Mouse (Mus musculus) lung, embryonic 14.5 days (tissue): ENCODE measurements at regions not wholly inside any gene's neighbourhood (a gene's known extent, or its start where the extent isn't known, plus 50 kb on each side); places are given as distances from the start of the nearest gene placed in this dataset.

Experiments used
- ATAC-seq: fragments of 200-750 bp; cut with Nextera tagmentation; 2 replicates; pipeline ENCODE4 v1.8.0; 2017; ENCODE audit warnings: mild to moderate bottlenecking, moderate TSS enrichment, moderate library complexity; ENCODE audit not compliant: insufficient read depth
- DNase-seq: peaks from one replicate; pipeline ENCODE4 v3.0.0-alpha.2; 2015
- H3K27ac ChIP-seq: fragments of 300-500 bp; sonication (generic); 2 replicates; pipeline ENCODE4 v1.5.1; 2014; ENCODE audit warnings: low read depth, mild to moderate bottlenecking, moderate library complexity
- H3K27me3 ChIP-seq: fragments of 300-500 bp; sonication (generic); 2 replicates; pipeline ENCODE4 v1.6.1; 2014; ENCODE audit warnings: low read length, control low read depth; ENCODE audit not compliant: insufficient read depth
- H3K36me3 ChIP-seq: fragments of 300-500 bp; sonication (generic); 2 replicates; pipeline ENCODE4 v1.6.1; 2014; ENCODE audit warnings: control low read depth; ENCODE audit not compliant: insufficient read depth
- H3K4me1 ChIP-seq: fragments of 300-500 bp; sonication (generic); 2 replicates; pipeline ENCODE4 v1.6.1; 2014; ENCODE audit warnings: antibody characterized with exemption, control low read depth; ENCODE audit not compliant: insufficient read depth
- H3K4me2 ChIP-seq: fragments of 300-500 bp; sonication (generic); 2 replicates; pipeline ENCODE4 v1.6.1; 2014; ENCODE audit warnings: mild to moderate bottlenecking
- H3K4me3 ChIP-seq: fragments of 300-500 bp; sonication (generic); 2 replicates; pipeline ENCODE4 v1.5.1; 2014; ENCODE audit warnings: low read depth, low read length
- H3K9ac ChIP-seq: fragments of 300-500 bp; sonication (generic); 2 replicates; pipeline ENCODE4 v1.6.1; 2014
- H3K9me3 ChIP-seq: fragments of 300-500 bp; sonication (generic); 2 replicates; pipeline ENCODE4 v1.6.1; 2016; ENCODE audit warnings: low read depth, low read length, control low read depth
- CTCF ChIP-seq: IDR thresholded peaks from 2 replicates; pipeline ENCODE4 v1.5.1; 2016; ENCODE audit warnings: antibody characterized with exemption, low read depth
- WGBS: fragments of 180-500 bp; shearing (Covaris S2); extraction: QIAGEN DNeasy Blood & Tissue Kit; methylation state at CpG from one replicate; pipeline ENCODE4 v1.1.7; 2014; 5-methylcytosine and 5-hydroxymethylcytosine counted together

DNA sequence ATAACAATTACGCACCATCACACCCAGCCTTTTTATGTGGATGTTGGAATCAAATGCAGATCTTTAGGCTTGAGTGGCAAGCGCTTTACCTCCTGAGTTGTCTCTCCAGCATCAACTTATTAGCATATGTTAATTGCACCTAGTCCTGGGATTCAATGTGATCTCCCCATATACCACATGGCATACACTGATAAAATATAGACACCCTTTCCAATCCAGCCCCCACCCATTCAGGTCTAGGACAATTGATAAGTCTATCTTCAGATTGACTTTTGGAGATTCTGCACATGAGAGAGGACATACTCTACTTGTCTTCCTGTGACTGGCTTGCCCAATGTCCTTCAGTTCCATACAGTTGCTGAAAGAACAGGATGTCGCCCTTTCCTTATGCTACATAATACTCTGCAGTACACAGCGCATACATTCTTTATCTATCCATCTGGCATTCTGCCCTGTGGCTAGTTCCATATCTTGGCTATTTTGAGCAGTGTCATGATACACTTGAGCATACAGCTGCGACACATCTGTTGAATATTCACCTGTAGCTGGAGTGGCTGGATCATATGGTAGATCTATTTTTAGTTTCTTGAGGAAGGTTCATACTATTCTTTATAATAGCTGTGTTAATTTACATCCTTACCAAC lies 120.3 kb downstream of the Gsdmc2 start:
- no peaks in the 10 kb centered on the region for H3K36me3 ChIP-seq
- no peaks in the 10 kb centered on the region for H3K27me3 ChIP-seq
- no peak overlapping the region for H3K27ac ChIP-seq
- DNase-seq (peak; percentile 44), ATAC-seq (no peak)
- H3K4me2 ChIP-seq: no peak overlapping the region
- peaks cover 13% of the 10 kb centered on the region for H3K4me1 ChIP-seq
- H3K4me3 ChIP-seq: no peak overlapping the region
- TF ChIP-seq CTCF: no peak
- 80% methylated on average over 5 of the region's 5 CpGs for WGBS
- H3K9me3 ChIP-seq: no peaks in the 10 kb centered on the region
- no peak overlapping the region for H3K9ac ChIP-seq

GRCm38 (mm10) chr15:63722991-63723390 lies 122.0 kb downstream of the Gsdmc2 start:
- H3K27me3 ChIP-seq: no peaks in the 10 kb centered on the region
- peaks cover 13% of the 10 kb centered on the region for H3K4me1 ChIP-seq
- no peak for TF ChIP-seq CTCF
- H3K27ac ChIP-seq: no peak overlapping the region
- H3K9me3 ChIP-seq: no peaks in the 10 kb centered on the region
- peak; percentile 41 for DNase-seq
- no peaks in the 10 kb centered on the region for H3K36me3 ChIP-seq
- WGBS: 58% methylated on average over 9 of the region's 9 CpGs
- H3K9ac ChIP-seq: no peak overlapping the region
- ATAC-seq: no peak
- no peak overlapping the region for H3K4me3 ChIP-seq
- H3K4me2 ChIP-seq: no peak overlapping the region

DNA sequence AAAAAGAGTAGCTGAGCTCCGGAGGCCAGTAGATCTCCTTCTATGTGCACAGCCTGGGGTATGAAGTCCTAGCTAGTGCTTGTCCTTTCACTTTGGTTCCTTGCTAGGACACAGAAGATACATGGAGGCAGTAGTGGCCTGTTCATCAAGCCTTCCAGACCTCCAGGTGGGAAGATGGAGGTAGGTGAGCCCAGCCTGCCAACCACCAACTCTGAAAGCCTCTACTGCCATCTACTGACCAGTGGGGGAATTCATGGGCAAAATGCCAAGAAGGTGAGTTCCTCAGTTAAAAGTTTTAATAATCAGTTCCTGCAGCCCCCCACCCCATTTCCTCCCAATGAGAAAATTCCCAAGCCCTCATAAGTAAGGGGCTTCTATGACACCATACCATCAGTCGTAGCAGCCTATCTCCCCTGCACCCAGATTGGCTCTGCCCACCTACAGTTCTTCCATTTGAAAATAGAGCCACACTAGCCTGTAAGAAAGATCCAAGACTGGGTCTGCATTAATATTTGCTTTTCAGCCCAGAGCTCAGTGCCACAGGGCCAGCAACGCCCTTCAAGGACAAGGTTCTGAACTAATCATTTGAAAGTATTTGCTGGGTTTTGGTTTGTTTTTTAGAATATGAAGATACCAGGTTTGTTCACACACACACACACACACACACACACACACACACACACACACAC lies 123.2 kb downstream of the Gsdmc2 start:
- Histone ChIP-seq H3K27me3 (no peaks in the 10 kb centered on the region), H3K4me3 (no peak overlapping the region), H3K27ac (no peak overlapping the region), H3K4me1 (peaks cover 3% of the 10 kb centered on the region), H3K9ac (no peak overlapping the region), H3K4me2 (no peak overlapping the region), H3K36me3 (no peaks in the 10 kb centered on the region), H3K9me3 (no peaks in the 10 kb centered on the region)
- DNase-seq: peak; percentile 70
- ATAC-seq: no peak
- TF ChIP-seq CTCF: peak; percentile 71
- 71% methylated on average over 3 of the region's 3 CpGs for WGBS

- Histone ChIP-seq H3K4me3 (no peak overlapping the region), H3K4me2 (no peak overlapping the region), H3K9me3 (no peaks in the 10 kb centered on the region), H3K4me1 (no peaks in the 10 kb centered on the region), H3K36me3 (no peaks in the 10 kb centered on the region), H3K27me3 (no peaks in the 10 kb centered on the region), H3K9ac (no peak overlapping the region), H3K27ac (no peak overlapping the region)
- TF ChIP-seq CTCF: no peak
- ATAC-seq (no peak), DNase-seq (no peak)
- 83% methylated on average over 8 of the region's 8 CpGs for WGBS
Observed at GRCm38 (mm10) chr15:63717812-63718211, 127.2 kb downstream of the Gsdmc2 start.

GRCm38 (mm10) chr15:63713697-63714096 lies 131.3 kb downstream of the Gsdmc2 start:
- no peaks in the 10 kb centered on the region for H3K4me1 ChIP-seq
- H3K36me3 ChIP-seq: no peaks in the 10 kb centered on the region
- ATAC-seq: no peak
- no peak for TF ChIP-seq CTCF
- H3K4me3 ChIP-seq: no peak overlapping the region
- no peaks in the 10 kb centered on the region for H3K27me3 ChIP-seq
- no peak overlapping the region for H3K9ac ChIP-seq
- no peak overlapping the region for H3K27ac ChIP-seq
- DNase-seq: no peak
- 77% methylated on average over 3 of the region's 3 CpGs for WGBS
- no peak overlapping the region for H3K4me2 ChIP-seq
- H3K9me3 ChIP-seq: no peaks in the 10 kb centered on the region

GRCm38 (mm10) chr15:63710381-63710780 lies 134.6 kb downstream of the Gsdmc2 start:
- Histone ChIP-seq H3K9me3 (no peaks in the 10 kb centered on the region), H3K36me3 (no peaks in the 10 kb centered on the region), H3K4me1 (no peaks in the 10 kb centered on the region), H3K4me2 (no peak overlapping the region), H3K4me3 (no peak overlapping the region), H3K9ac (no peak overlapping the region), H3K27me3 (no peaks in the 10 kb centered on the region), H3K27ac (no peak overlapping the region)
- TF ChIP-seq CTCF: no peak
- 13% methylated on average over 5 of the region's 5 CpGs for WGBS
- DNase-seq: no peak
- ATAC-seq: no peak

DNA sequence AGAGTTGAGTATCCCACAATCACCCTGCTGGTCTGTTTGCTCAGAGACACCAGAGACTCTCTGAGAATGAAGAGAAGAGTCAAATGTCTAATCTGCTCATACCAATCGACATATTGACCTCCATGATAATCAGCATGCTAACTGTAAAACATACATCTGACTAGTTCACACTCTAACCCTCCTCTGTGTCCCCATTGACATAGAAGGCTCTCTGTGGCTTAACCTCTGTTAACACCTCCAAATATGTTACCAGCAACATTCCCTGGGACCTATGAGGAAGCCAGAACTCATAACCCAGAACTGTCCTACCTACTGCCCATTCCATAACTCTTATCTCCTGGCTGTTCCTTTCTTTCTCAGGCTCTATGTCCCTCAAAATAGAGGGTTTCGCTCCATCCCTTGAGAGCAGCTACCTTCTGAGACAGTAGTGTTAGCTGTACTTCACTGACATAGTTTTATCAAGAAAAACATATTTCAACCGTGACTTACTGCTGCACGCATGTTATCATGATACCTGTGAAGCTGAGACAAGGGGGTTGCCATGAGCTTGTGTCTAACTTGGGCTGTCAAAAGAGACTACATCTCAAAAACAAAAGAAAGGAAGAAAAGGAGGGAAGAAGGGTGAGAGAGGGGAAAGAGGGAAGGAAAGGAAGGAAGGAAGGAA lies 135.6 kb downstream of the Gsdmc2 start:
- H3K4me3 ChIP-seq: no peak overlapping the region
- no peaks in the 10 kb centered on the region for H3K36me3 ChIP-seq
- TF ChIP-seq CTCF: no peak
- ATAC-seq (no peak), DNase-seq (no peak)
- no peaks in the 10 kb centered on the region for H3K4me1 ChIP-seq
- no peak overlapping the region for H3K4me2 ChIP-seq
- no peak overlapping the region for H3K27ac ChIP-seq
- no peaks in the 10 kb centered on the region for H3K9me3 ChIP-seq
- no peak overlapping the region for H3K9ac ChIP-seq
- H3K27me3 ChIP-seq: no peaks in the 10 kb centered on the region
- WGBS: 89% methylated on average over 4 of the region's 4 CpGs
